Mouse (Mus musculus) intestine, embryonic 16.5 days (tissue): ENCODE data around the gene Sh2d5. TPM values are rescaled to one million over a fixed set of nuclear protein-coding genes. Genes with fewer than 3 reads are reported as not detected.

Source experiments
- ATAC-seq: fragments of 200-750 bp; cut with Nextera tagmentation; 2 replicates; pipeline ENCODE4 v1.8.0; 2017; ENCODE audit warnings: moderate TSS enrichment, moderate library complexity
- H3K27ac ChIP-seq: fragments of 300-500 bp; sonication (generic); 2 replicates; pipeline ENCODE4 v1.5.1; 2014; ENCODE audit warnings: mild to moderate bottlenecking, low read length
- H3K27me3 ChIP-seq: fragments of 300-500 bp; sonication (generic); replicated peaks from 2 replicates; pipeline ENCODE4 v1.6.1; 2014; ENCODE audit warnings: low read length, control low read depth, mixed read lengths; ENCODE audit not compliant: control insufficient read depth, insufficient read depth
- H3K36me3 ChIP-seq: fragments of 300-500 bp; sonication (generic); 2 replicates; pipeline ENCODE4 v1.6.1; 2014; ENCODE audit warnings: low read length, control low read depth; ENCODE audit not compliant: control insufficient read depth, insufficient read depth
- H3K4me1 ChIP-seq: fragments of 300-500 bp; sonication (generic); 2 replicates; pipeline ENCODE4 v1.6.1; 2014; ENCODE audit warnings: low read length, control low read depth, mixed read lengths; ENCODE audit not compliant: control insufficient read depth, insufficient read depth
- H3K4me2 ChIP-seq: fragments of 300-500 bp; sonication (generic); 2 replicates; pipeline ENCODE4 v1.6.1; 2014; ENCODE audit warnings: low read depth, low read length, control low read depth
- H3K4me3 ChIP-seq: fragments of 300-500 bp; sonication (generic); 2 replicates; pipeline ENCODE4 v1.5.1; 2014; ENCODE audit warnings: mild to moderate bottlenecking, low read length
- H3K9ac ChIP-seq: fragments of 300-500 bp; sonication (generic); 2 replicates; pipeline ENCODE4 v1.6.1; 2014; ENCODE audit warnings: low read depth, low read length
- H3K9me3 ChIP-seq: fragments of 300-500 bp; sonication (generic); 2 replicates; pipeline ENCODE4 v1.6.1; 2016; ENCODE audit warnings: low read length, control low read depth; ENCODE audit not compliant: control insufficient read depth
- WGBS: fragments of 180-500 bp; shearing (Covaris S2); extraction: QIAGEN DNeasy Blood & Tissue Kit; methylation state at CpG from one replicate; pipeline ENCODE4 v1.1.7; 2014; 5-methylcytosine and 5-hydroxymethylcytosine counted together
- polyA plus RNA-seq: library from polyadenylated mRNA; unstranded; fragments of >200 nt; fragmentation: Nextera tagmentation; extraction: Ambion mirVana; gene quantifications from 2 replicates; pipeline ENCODE4 v1.2.1, GENCODE M21; 2015

Gene Sh2d5
- polyA plus RNA-seq, 1 experiment from 2014 or later, result 0.50 TPM

- WGBS, result 85% methylated on average over 12 of the region's 12 CpGs
- peaks cover 18% of the 10 kb centered on the region for H3K4me1 ChIP-seq
- no peak for ATAC-seq
- H3K9ac ChIP-seq, result no peak overlapping the region
- no peak overlapping the region for H3K27ac ChIP-seq
- H3K4me3 ChIP-seq, result no peak overlapping the region
- no peaks in the 10 kb centered on the region for H3K9me3 ChIP-seq
- H3K36me3 ChIP-seq, result peaks cover 26% of the 10 kb centered on the region
- no peak overlapping the region for H3K4me2 ChIP-seq
- no peaks in the 10 kb centered on the region for H3K27me3 ChIP-seq
Observed at GRCm38 (mm10) chr4:138307739-138308138, 57.5 kb downstream of the Sh2d5 start.

- 90% methylated on average over 19 of the region's 19 CpGs for WGBS
Observed at GRCm38 (mm10) chr4:138310311-138310910, 60.2 kb downstream of the Sh2d5 start.

More at GRCm38 (mm10) chr4:138310311-138310910, 60.2 kb downstream of the Sh2d5 start:
- Histone ChIP-seq H3K9ac (no peak overlapping the region), H3K4me3 (no peak overlapping the region), H3K9me3 (no peaks in the 10 kb centered on the region), H3K36me3 (peaks cover 31% of the 10 kb centered on the region), H3K27me3 (no peaks in the 10 kb centered on the region), H3K4me1 (peaks cover 6% of the 10 kb centered on the region), H3K4me2 (no peak overlapping the region), H3K27ac (no peak overlapping the region)
- no peak for ATAC-seq

Other genes starting within 250 kb of the Sh2d5 start
- gene Hp1bp3, start 34.1 kb upstream of the Sh2d5 start, polyA plus RNA-seq, result 108 and 113 TPM in 2 replicates
- gene Kif17, start within 50 bp of the Sh2d5 start, polyA plus RNA-seq, result 1.0 and 1.3 TPM in 2 replicates
- 415 and 427 TPM in 2 replicates for gene Ddost, start 54.3 kb downstream of the Sh2d5 start, polyA plus RNA-seq
- 30.7 and 38.9 TPM in 2 replicates for gene Pink1, start 75.9 kb downstream of the Sh2d5 start, polyA plus RNA-seq
- 39.2 and 42.4 TPM in 2 replicates for gene Cda, start 117.6 kb downstream of the Sh2d5 start, polyA plus RNA-seq
- not detected in 2 replicates for gene Fam43b, start 146.1 kb downstream of the Sh2d5 start, polyA plus RNA-seq
- gene Mul1, start 184.3 kb downstream of the Sh2d5 start, polyA plus RNA-seq, result 32.7 and 35.3 TPM in 2 replicates
- gene Camk2n1, start 203.9 kb downstream of the Sh2d5 start, polyA plus RNA-seq, result 3.5 and 3.6 TPM in 2 replicates